ENCODE assay signal across 9 mouse cellular contexts in the genomic region with DNA sequence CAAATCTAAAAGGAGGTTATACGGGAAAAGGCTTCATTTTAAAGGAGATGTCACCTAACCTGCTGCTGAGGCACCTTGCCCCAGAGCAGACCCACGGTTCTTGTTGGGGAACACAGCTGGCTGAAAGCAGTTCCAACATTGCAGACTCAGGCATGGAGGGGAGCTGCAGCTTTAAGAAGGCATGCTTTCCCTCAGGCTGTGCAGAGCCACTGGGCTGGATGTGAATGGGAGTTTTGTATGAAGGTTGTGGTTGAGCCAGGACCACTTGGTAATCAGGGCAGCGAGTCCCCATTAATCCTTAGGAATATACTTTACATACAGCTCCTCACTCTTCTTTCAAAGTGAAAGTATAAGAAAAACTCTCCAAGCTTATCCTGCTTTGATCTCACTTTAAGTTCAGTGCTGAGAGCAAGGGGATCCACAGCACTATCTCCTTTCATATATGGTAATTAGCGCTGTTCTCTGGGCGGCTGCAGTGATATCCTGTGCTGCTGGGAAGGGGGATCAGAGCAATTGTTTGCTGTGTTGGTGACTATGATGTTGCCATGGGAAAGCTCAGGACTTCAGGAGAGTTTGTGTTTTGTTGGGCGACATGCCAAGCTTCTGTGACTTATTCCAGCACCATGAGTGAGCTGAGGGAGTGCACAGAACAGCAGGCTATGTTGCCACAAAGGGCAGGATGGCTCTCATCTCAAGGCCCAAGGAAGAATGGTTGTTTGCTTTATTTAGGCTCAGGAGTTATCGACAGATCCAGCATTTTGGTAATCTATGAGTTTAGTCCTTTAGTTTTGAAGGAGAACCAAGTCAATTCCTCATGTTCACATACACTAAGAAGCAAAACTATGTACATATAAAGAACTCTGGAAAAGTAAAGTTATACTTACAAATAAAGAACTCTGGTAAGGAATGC. TPM values are rescaled to one million over a fixed set of nuclear protein-coding genes. Genes with fewer than 3 reads are reported as not detected.
A peak's percentile ranks its signal among the peaks of the same experiment; 100 is the strongest.
DNase-seq lines count a peak whose midpoint lies in the region; ATAC-seq and TF ChIP-seq lines count a peak whose summit lies in the region.
"Had no signal": no experiment of that assay in that cellular context is flagged by ENCODE, and none has a peak within 500 bp of the region (broad histone marks: within the 10 kb centered on the region; RNA-seq: fewer than 3 reads in every experiment).

No protein-coding gene starts in this region.

- no peaks in the 10 kb centered on the region; the same call in 1 of the 2 replicates for H3K79me2 ChIP-seq in heart, adult 2 months (replicated peaks; ENCODE audit: control insufficient read depth, insufficient read depth, low read length)

- peak; percentile 8 for DNase-seq in liver
- DNase-seq in embryonic facial prominence, embryonic 10.5 days (ENCODE audit: low spot score): peak; percentile 54
- DNase-seq in heart, adult 2 months: peak; percentile 66 to 83
- DNase-seq in left cerebral cortex, postnatal 14 days (ENCODE audit: low spot score in 2 of 2): peak; percentile 61 to 72
- peak; percentile 87 for DNase-seq in midbrain, embryonic 14.5 days

- H3K4me1 ChIP-seq in liver, embryonic 12.5 days: peaks cover 15% of the 10 kb centered on the region; the same call in 1 of the 2 replicates
- H3K4me1 ChIP-seq in embryonic facial prominence, embryonic 10.5 days: peaks cover 40% of the 10 kb centered on the region
- H3K4me1 ChIP-seq in heart, adult 2 months (ENCODE audit: control insufficient read depth, insufficient read depth, low read length): peaks cover 19% of the 10 kb centered on the region
- H3K4me1 ChIP-seq in intestine, postnatal 0 days (replicated peaks; ENCODE audit: control insufficient read depth, insufficient read depth, low read length): no peaks in the 10 kb centered on the region
- peaks cover 29% of the 10 kb centered on the region for H3K4me1 ChIP-seq in midbrain, embryonic 14.5 days (ENCODE audit: control insufficient read depth, insufficient read depth, low read length)
- H3K4me1 ChIP-seq in stomach, embryonic 16.5 days (ENCODE audit: control insufficient read depth, insufficient read depth, low read length): peaks cover 19% of the 10 kb centered on the region

- no peak overlapping the region for H3K4me3 ChIP-seq in liver, embryonic 12.5 days
- peak overlapping the region; percentile 16; the same call in 1 of the 2 replicates for H3K4me3 ChIP-seq in embryonic facial prominence, embryonic 10.5 days
- H3K4me3 ChIP-seq in heart, adult 2 months: peak overlapping the region; percentile 15
- H3K4me3 ChIP-seq in intestine, postnatal 0 days (ENCODE audit: low read depth, low read length): no peak overlapping the region
- no peak overlapping the region for H3K4me3 ChIP-seq in midbrain, embryonic 14.5 days (replicated peaks; ENCODE audit: low read depth, low read length)
- peak overlapping the region; percentile 7; the same call in 1 of the 2 replicates for H3K4me3 ChIP-seq in stomach, embryonic 16.5 days (replicated peaks; ENCODE audit: low read length)

- no peak for ATAC-seq in liver, embryonic 12.5 days
- no peak for ATAC-seq in intestine, postnatal 0 days
- peak; percentile 90 for ATAC-seq in midbrain, embryonic 14.5 days (ENCODE audit: low FRiP score, low TSS enrichment)
- peak; percentile 78; the same call in 1 of the 2 replicates for ATAC-seq in stomach, embryonic 16.5 days (ENCODE audit: insufficient read depth, low FRiP score)

- no peak overlapping the region for H3K9ac ChIP-seq in liver, embryonic 12.5 days
- H3K9ac ChIP-seq in heart, adult 2 months (ENCODE audit: low read depth, low read length): peak overlapping the region; percentile 26
- no peak overlapping the region for H3K9ac ChIP-seq in intestine, postnatal 0 days (ENCODE audit: low read depth, low read length)
- H3K9ac ChIP-seq in midbrain, embryonic 14.5 days (replicated peaks; ENCODE audit: low read length): no peak overlapping the region
- H3K9ac ChIP-seq in stomach, embryonic 16.5 days (ENCODE audit: low read length): peak overlapping the region; percentile 35; the same call in 1 of the 2 replicates

- H3K27ac ChIP-seq in liver, embryonic 12.5 days: no peak overlapping the region
- peak overlapping the region; percentile 72 for H3K27ac ChIP-seq in embryonic facial prominence, embryonic 10.5 days (replicated peaks)
- H3K27ac ChIP-seq in heart, adult 2 months: peak overlapping the region; percentile 70
- H3K27ac ChIP-seq in intestine, postnatal 0 days (ENCODE audit: low read depth, low read length): 0 out of 2 replicates have a peak overlapping the region, but pooled peaks have one; percentile 5
- H3K27ac ChIP-seq in midbrain, embryonic 14.5 days (replicated peaks; ENCODE audit: low read depth, low read length): peak overlapping the region; percentile 55
- H3K27ac ChIP-seq in stomach, embryonic 16.5 days (ENCODE audit: low read length): peak overlapping the region; percentile 82

- 50% methylated on average over 7 of the region's 7 CpGs for WGBS in liver, embryonic 12.5 days (ENCODE audit: insufficient replicate concordance)
- WGBS in embryonic facial prominence, embryonic 10.5 days: 26% methylated on average over 7 of the region's 7 CpGs
- WGBS in heart, adult 2 months: 21% methylated on average over 7 of the region's 7 CpGs
- WGBS in intestine, postnatal 0 days: 31% methylated on average over 7 of the region's 7 CpGs
- 3% methylated on average over 7 of the region's 7 CpGs for WGBS in midbrain, embryonic 14.5 days
- 26% methylated on average over 7 of the region's 7 CpGs for WGBS in stomach, embryonic 16.5 days

- no peaks in the 10 kb centered on the region for H3K9me3 ChIP-seq in liver, embryonic 12.5 days (replicated peaks)
- no peaks in the 10 kb centered on the region for H3K9me3 ChIP-seq in embryonic facial prominence, embryonic 10.5 days
- no peaks in the 10 kb centered on the region for H3K9me3 ChIP-seq in intestine, postnatal 0 days (ENCODE audit: control insufficient read depth)
- no peaks in the 10 kb centered on the region for H3K9me3 ChIP-seq in midbrain, embryonic 14.5 days (ENCODE audit: control insufficient read depth, low read length)
- no peaks in the 10 kb centered on the region for H3K9me3 ChIP-seq in stomach, embryonic 16.5 days (replicated peaks; ENCODE audit: control insufficient read depth, low read length)

- H3K4me2 ChIP-seq in liver, embryonic 12.5 days: no peak overlapping the region
- no peak overlapping the region for H3K4me2 ChIP-seq in intestine, postnatal 0 days (replicated peaks; ENCODE audit: low read depth)
- peak overlapping the region; percentile 16 for H3K4me2 ChIP-seq in midbrain, embryonic 14.5 days (ENCODE audit: low read length)
- H3K4me2 ChIP-seq in stomach, embryonic 16.5 days (ENCODE audit: low read depth, low read length): peak overlapping the region; percentile 42

- H3K27me3 ChIP-seq in liver, embryonic 12.5 days (replicated peaks): no peaks in the 10 kb centered on the region
- no peaks in the 10 kb centered on the region for H3K27me3 ChIP-seq in embryonic facial prominence, embryonic 10.5 days (replicated peaks; ENCODE audit: low read depth, poor library complexity, severe bottlenecking)
- no peaks in the 10 kb centered on the region for H3K27me3 ChIP-seq in heart, adult 2 months (ENCODE audit: control insufficient read depth, insufficient read depth, low read length)
- H3K27me3 ChIP-seq in intestine, postnatal 0 days (replicated peaks; ENCODE audit: control insufficient read depth, insufficient read depth, low read length): no peaks in the 10 kb centered on the region
- no peaks in the 10 kb centered on the region for H3K27me3 ChIP-seq in midbrain, embryonic 14.5 days (ENCODE audit: control insufficient read depth, insufficient read depth, low read length)
- no peaks in the 10 kb centered on the region for H3K27me3 ChIP-seq in stomach, embryonic 16.5 days (ENCODE audit: control insufficient read depth, insufficient read depth, low read length)

- peak; percentile 29; the same call in 1 of the 2 replicates for TF ChIP-seq POLR2A in heart, adult 2 months (IDR thresholded peaks at IDR 0.05; ENCODE audit: insufficient read depth, low read depth, low read length)

- intact Hi-C loops in heart, adult 2 months (cut with DNase I): no loop called here
- intact Hi-C loops in left cerebral cortex, postnatal 14 days (cut with DNase I): no loop called here

- TF ChIP-seq CTCF in heart, adult 2 months (IDR thresholded peaks at IDR 0.05): no peak
- TF ChIP-seq CTCF in intestine, postnatal 0 days (IDR thresholded peaks at IDR 0.05; ENCODE audit: low read depth): no peak

- TF ChIP-seq EP300 in heart, adult 2 months (IDR thresholded peaks at IDR 0.05; ENCODE audit: insufficient read depth, low read depth, low read length): peak; percentile 55; the same call in 1 of the 2 replicates

- no peaks in the 10 kb centered on the region for H3K36me3 ChIP-seq in liver, embryonic 12.5 days
- no peaks in the 10 kb centered on the region for H3K36me3 ChIP-seq in embryonic facial prominence, embryonic 10.5 days (replicated peaks)
- peaks cover 17% of the 10 kb centered on the region for H3K36me3 ChIP-seq in heart, adult 2 months (ENCODE audit: control insufficient read depth, insufficient read depth, low read length)
- H3K36me3 ChIP-seq in intestine, postnatal 0 days (ENCODE audit: control insufficient read depth, insufficient read depth): no peaks in the 10 kb centered on the region
- no peaks in the 10 kb centered on the region for H3K36me3 ChIP-seq in midbrain, embryonic 14.5 days (ENCODE audit: control insufficient read depth, insufficient read depth, low read length)
- no peaks in the 10 kb centered on the region for H3K36me3 ChIP-seq in stomach, embryonic 16.5 days (ENCODE audit: control insufficient read depth, insufficient read depth, low read length)

RNA-seq across cellular contexts. Expression of a gene that starts 21.3 kb away (rescaled TPM):
- polyA plus RNA-seq in liver, embryonic 12.5 days (2016; fragmentation: Nextera tagmentation; extraction: Ambion mirVana): not detected in 2 replicates
- not detected in 2 replicates for polyA plus RNA-seq in embryonic facial prominence, embryonic 10.5 days (2016; fragmentation: Nextera tagmentation; extraction: Ambion mirVana)
- total RNA-seq in heart, adult 2 months (2021): not detected
- polyA plus RNA-seq in heart, adult 2 months (2012; rRNA removed): not detected in 2 replicates
- polyA plus RNA-seq in intestine, postnatal 0 days (2015; fragmentation: Nextera tagmentation; extraction: Ambion mirVana): not detected in 2 replicates
- not detected for total RNA-seq in left cerebral cortex, postnatal 14 days (2021)
- not detected in 2 replicates for polyA plus RNA-seq in midbrain, embryonic 14.5 days (2014; fragmentation: Nextera tagmentation; extraction: Ambion mirVana)
- not detected in 2 replicates for polyA plus RNA-seq in stomach, embryonic 16.5 days (2015; fragmentation: Nextera tagmentation; extraction: Ambion mirVana)
- polyA plus RNA-seq: large intestine, adult 2 months had no signal

Comparison
In these comparisons a context has a peak if more than half of its experiments do, and no peak if none do; other contexts are left out.
1. DNase-seq: peak in every context shown above with its lines; median percentile 87 in midbrain, embryonic 14.5 days; 74 in heart, adult 2 months; 66 in left cerebral cortex, postnatal 14 days; 54 in embryonic facial prominence, embryonic 10.5 days; 8 in liver.
2. ATAC-seq: peak in midbrain, embryonic 14.5 days (single experiment) and stomach, embryonic 16.5 days (single experiment); none in liver, embryonic 12.5 days (single experiment) and intestine, postnatal 0 days (single experiment).
3. H3K4me2 ChIP-seq: peak in midbrain, embryonic 14.5 days (single experiment) and stomach, embryonic 16.5 days (single experiment); none in liver, embryonic 12.5 days (single experiment) and intestine, postnatal 0 days (single experiment).
4. H3K4me3 ChIP-seq: peak in embryonic facial prominence, embryonic 10.5 days (single experiment), heart, adult 2 months (single experiment) and stomach, embryonic 16.5 days (single experiment); none in liver, embryonic 12.5 days (single experiment), intestine, postnatal 0 days (single experiment) and midbrain, embryonic 14.5 days (single experiment).
5. H3K9ac ChIP-seq: peak in heart, adult 2 months (single experiment) and stomach, embryonic 16.5 days (single experiment); none in liver, embryonic 12.5 days (single experiment), intestine, postnatal 0 days (single experiment) and midbrain, embryonic 14.5 days (single experiment).